Mouse (Mus musculus) hindbrain, embryonic 15.5 days (tissue): Measurements from ENCODE around the gene Oas1h. TPM values are rescaled to one million over a fixed set of nuclear protein-coding genes. Genes with fewer than 3 reads are reported as not detected.
"Not testable (repeated sequence)": the region's sequence is repeated elsewhere in the genome, so short reads cannot be mapped to it uniquely, and the experiment has no call there.

Source experiments
- ATAC-seq: fragments of 200-750 bp; cut with Nextera tagmentation; 2 replicates; pipeline ENCODE4 v1.8.0; 2017; ENCODE audit warnings: low read depth, moderate number of reproducible peaks, moderate TSS enrichment; ENCODE audit not compliant: low FRiP score
- H3K27ac ChIP-seq: fragments of 300-500 bp; sonication (generic); replicated peaks from 2 replicates; pipeline ENCODE4 v1.5.1; 2015; ENCODE audit warnings: mild to moderate bottlenecking, inconsistent platforms
- H3K27me3 ChIP-seq: fragments of 300-500 bp; sonication (generic); 2 replicates; pipeline ENCODE4 v1.6.1; 2015; ENCODE audit warnings: control low read depth, inconsistent platforms
- H3K36me3 ChIP-seq: fragments of 300-500 bp; sonication (generic); 2 replicates; pipeline ENCODE4 v1.6.1; 2015; ENCODE audit warnings: control low read depth, inconsistent platforms
- H3K4me1 ChIP-seq: fragments of 300-500 bp; sonication (generic); replicated peaks from 2 replicates; pipeline ENCODE4 v1.6.1; 2015; ENCODE audit warnings: control low read depth, inconsistent platforms
- H3K4me2 ChIP-seq: fragments of 300-500 bp; sonication (generic); 2 replicates; pipeline ENCODE4 v1.6.1; 2015; ENCODE audit warnings: moderate library complexity, mild to moderate bottlenecking, inconsistent platforms
- H3K4me3 ChIP-seq: fragments of 300-500 bp; sonication (generic); 2 replicates; pipeline ENCODE4 v1.5.1; 2015; ENCODE audit warnings: mild to moderate bottlenecking, inconsistent platforms
- H3K9ac ChIP-seq: fragments of 300-500 bp; sonication (generic); 2 replicates; pipeline ENCODE4 v1.6.1; 2015; ENCODE audit warnings: inconsistent platforms
- H3K9me3 ChIP-seq: fragments of 300-500 bp; sonication (generic); 2 replicates; pipeline ENCODE4 v1.6.1; 2016; ENCODE audit warnings: control low read depth, inconsistent platforms
- WGBS: fragments of 180-500 bp; shearing (Covaris S2); methylation state at CpG from one replicate; pipeline ENCODE4 v1.1.7; 2015; 5-methylcytosine and 5-hydroxymethylcytosine counted together
- microRNA-seq: library from miRNA; unstranded; fragments of <30 nt; microRNA quantifications from one replicate; pipeline ENCODE4, GENCODE M21; 2016
- polyA plus RNA-seq: library from polyadenylated mRNA; unstranded; fragments of >200 nt; fragmentation: Nextera tagmentation; extraction: Ambion mirVana; gene quantifications from 2 replicates; pipeline ENCODE4 v1.2.1, GENCODE M21; 2015

Oas1h gene
- polyA plus RNA-seq, 1 experiment from 2014 or later: not detected

DNA sequence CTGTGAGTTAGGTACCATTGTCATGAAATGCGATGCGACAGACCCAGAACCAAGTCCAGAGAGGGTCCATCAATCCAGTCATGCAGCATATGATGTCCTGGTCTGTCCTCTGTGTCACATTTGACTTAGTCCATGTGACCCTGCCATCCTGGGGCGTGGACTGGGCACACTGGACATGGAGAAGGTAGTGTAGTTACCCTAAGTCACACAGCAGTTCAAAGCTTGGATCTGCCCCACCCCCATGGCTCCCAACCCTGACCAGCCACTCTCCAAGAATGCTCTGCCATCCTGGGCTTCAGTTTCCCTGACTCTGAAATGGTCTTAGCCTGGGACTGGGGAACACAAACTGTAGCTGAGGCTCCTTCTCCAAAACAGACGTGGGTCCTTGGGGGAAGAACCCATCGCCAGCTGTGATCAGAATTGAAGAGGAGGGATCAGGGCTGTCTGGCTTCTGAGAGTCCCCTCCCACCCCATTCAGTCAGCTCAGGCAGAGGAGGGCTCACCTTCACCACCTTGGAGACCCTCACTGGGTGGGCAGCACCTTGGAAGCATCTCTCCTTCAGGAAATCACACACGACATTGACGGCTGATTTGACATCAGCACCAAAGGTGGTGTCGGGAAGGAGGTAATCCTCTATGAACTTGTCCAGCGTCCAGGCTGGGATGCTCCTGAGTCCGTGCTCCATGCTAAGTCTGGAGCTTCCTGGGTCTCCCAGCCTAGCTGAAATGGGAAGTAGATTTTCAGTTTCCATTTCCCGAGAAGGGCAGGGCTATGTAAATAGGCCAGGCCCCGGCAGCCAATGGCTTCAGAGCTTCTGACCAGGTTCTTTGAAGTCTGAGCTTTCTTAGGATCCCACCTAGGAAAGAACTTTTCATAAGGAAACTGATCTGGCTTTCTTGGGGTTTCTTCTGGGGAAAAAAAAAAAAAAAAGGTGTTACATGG lies 45.8 kb downstream of the Oas1h start, which contains the start of gene Oas1a:
Gene Oas1a, minus strand, starts transcription at position 731 of the 943 bp plus-strand sequence.
- not testable (repeated sequence) for H3K27me3 ChIP-seq, H3K4me1 ChIP-seq, H3K4me2 ChIP-seq, H3K9me3 ChIP-seq, H3K4me3 ChIP-seq, ATAC-seq, H3K36me3 ChIP-seq, H3K9ac ChIP-seq, H3K27ac ChIP-seq
- 47% methylated on average over 8 of the region's 12 CpGs for WGBS

DNA sequence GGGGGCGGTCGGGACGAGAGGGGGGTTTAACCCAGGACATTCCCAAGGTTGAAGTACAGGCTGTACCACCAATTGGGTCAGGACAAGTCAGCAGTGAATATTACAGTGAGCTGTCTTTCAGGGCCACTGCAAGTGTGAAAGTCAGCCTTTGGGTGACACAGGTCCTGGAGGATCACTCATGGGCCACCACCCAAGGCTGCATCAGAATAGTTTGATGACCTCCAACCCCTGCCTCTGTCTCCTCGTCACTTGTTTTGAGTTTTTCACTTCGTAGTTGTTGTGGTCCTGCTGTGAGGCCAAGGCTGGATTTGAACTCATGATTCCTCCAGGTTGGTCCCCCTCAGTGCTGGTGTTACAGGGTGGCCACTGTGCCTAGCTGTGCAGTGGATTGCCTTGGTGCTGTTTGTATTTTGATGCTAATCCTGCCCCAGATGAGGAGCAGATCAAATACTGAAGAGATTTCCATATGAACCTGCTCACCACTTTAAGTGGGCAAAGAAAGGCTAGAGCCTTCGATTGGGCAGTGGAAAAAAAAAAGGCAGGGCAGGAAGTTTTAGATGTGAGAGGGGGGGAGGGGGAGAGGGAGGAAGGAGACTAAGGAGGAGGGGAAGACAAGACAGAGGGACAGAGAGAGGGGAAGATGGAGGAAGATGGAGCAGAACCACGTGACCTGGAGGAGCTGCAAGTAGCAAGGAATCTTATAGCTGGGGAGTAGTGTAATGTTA lies 47.1 kb downstream of the Oas1h start:
- H3K27ac ChIP-seq: no peak overlapping the region
- ATAC-seq: no peak
- no peak overlapping the region for H3K4me3 ChIP-seq
- H3K27me3 ChIP-seq: no peaks in the 10 kb centered on the region
- H3K9me3 ChIP-seq: no peaks in the 10 kb centered on the region
- no peak overlapping the region for H3K9ac ChIP-seq
- no peaks in the 10 kb centered on the region for H3K4me1 ChIP-seq
- no peak overlapping the region for H3K4me2 ChIP-seq
- WGBS: 56% methylated on average over 7 of the region's 7 CpGs
- H3K36me3 ChIP-seq: no peaks in the 10 kb centered on the region

DNA sequence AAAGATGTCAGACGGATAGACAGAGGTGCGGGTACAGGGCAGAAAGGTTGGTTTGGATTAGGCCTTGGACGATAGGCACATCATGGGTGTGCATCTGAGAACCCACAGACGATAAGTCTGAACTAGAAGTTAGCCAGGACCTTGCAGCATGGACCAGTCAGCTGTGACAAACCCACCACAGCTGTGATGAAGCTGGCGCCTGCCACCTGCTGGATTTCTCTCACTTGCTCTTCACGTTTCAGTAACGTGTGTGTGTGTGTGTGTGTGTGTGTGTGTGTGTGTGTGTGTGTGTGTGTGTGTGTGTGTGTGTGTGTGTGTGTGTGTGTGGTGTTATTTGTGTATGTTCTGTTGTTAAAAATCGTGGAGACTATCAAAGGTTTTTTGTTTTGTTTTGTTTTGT lies 53.0 kb downstream of the Oas1h start, which contains the start of gene Oas1d:
Gene Oas1d, plus strand, starts transcription at position 333 of the 400 bp plus-strand sequence.
- not testable (repeated sequence) for H3K9me3 ChIP-seq, H3K9ac ChIP-seq, ATAC-seq, H3K4me3 ChIP-seq, H3K36me3 ChIP-seq, H3K4me1 ChIP-seq, H3K27ac ChIP-seq, H3K27me3 ChIP-seq, H3K4me2 ChIP-seq
- 55% methylated on average over 8 of the region's 8 CpGs for WGBS

DNA sequence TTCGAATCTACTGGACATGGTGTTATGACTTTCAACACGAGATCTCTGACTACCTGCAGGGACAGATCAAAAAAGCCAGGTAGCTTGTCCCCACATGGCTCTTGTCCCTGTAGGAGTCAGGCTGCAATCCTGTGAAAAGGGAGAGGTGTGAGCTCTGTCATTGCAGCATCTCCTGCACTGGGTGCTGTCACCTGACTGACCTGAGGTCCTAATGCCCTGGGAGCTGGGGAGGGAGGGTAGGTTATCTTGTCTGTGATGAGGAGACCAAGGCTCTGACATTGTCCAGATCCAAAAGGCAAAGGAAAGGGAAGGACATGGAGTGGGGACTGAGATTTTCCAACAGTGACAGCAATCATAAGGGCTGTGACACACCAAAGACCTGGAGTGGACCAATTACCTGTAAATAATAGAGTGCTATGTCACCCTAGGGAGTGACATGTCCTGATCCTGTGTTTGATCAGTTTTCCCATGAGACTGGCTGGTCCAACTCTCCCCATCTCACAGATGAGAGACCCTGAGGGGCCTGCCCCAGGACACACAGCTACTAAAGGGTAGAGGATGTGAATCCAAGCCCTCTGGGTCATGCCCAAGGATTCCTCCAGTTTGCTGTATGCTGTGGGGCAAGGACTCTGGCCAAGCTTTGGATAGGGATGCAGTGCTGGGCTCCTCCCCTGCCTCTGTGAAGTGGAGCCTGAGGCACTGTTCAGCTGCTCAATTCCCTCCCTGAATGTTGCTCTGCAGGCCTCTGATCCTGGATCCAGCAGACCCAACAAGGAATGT lies 58.1 kb downstream of the Oas1h start:
- 77% methylated on average over 2 of the region's 2 CpGs for WGBS
- not testable (repeated sequence) for H3K36me3 ChIP-seq, H3K4me1 ChIP-seq, H3K27me3 ChIP-seq, H3K27ac ChIP-seq, H3K9me3 ChIP-seq, H3K9ac ChIP-seq, H3K4me3 ChIP-seq, ATAC-seq, H3K4me2 ChIP-seq

DNA sequence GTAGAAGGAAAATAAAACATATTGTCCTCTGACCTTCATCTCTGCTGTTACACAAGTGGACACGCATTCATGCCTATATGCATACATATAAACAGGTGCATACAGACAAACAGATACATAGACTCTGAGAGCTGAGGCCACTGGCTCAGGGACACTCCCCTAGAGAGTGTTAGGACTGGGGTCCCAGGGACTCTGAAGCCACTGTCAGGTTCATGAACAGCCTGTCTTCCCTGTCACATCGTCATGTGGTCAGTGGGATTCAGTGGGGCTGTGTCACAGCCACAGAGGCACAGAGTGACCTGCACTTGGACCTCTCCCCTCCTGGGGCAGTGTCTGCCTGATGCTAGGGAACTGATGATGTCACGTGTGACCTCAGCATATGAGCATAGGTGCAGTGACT lies 59.1 kb downstream of the Oas1h start:
- H3K36me3 ChIP-seq: no peaks in the 10 kb centered on the region
- 76% methylated on average over 3 of the region's 3 CpGs for WGBS
- H3K27ac ChIP-seq: no peak overlapping the region
- H3K4me1 ChIP-seq: no peaks in the 10 kb centered on the region
- no peaks in the 10 kb centered on the region for H3K27me3 ChIP-seq
- no peak overlapping the region for H3K4me2 ChIP-seq
- no peaks in the 10 kb centered on the region for H3K9me3 ChIP-seq
- H3K9ac ChIP-seq: no peak overlapping the region
- no peak overlapping the region for H3K4me3 ChIP-seq
- ATAC-seq: no peak

Small RNAs within 50 kb of the gene (microRNA-seq; reads per million reads assigned to microRNA genes)
- gene Gm22907: not detected

Other genes starting within 250 kb of the Oas1h start
- 28.7 and 31.1 TPM in 2 replicates for gene Rita1, start 248.8 kb upstream of the Oas1h start, polyA plus RNA-seq
- 37.9 and 41.3 TPM in 2 replicates for gene Ddx54, start 248.7 kb upstream of the Oas1h start, polyA plus RNA-seq
- gene Cfap73, start 227.2 kb upstream of the Oas1h start, polyA plus RNA-seq: 0.71 and 0.83 TPM in 2 replicates
- gene Rasal1, start 212.6 kb upstream of the Oas1h start, polyA plus RNA-seq: 0.78 and 0.92 TPM in 2 replicates
- 56.2 and 69.9 TPM in 2 replicates for gene Dtx1, start 149.5 kb upstream of the Oas1h start, polyA plus RNA-seq
- gene Oas2, start 111.6 kb upstream of the Oas1h start, polyA plus RNA-seq: 0.27 and 0.84 TPM in 2 replicates
- gene Oas3, start 83.8 kb upstream of the Oas1h start, polyA plus RNA-seq: 1.1 TPM in 2 replicates
- gene Oas1e, start 65.9 kb upstream of the Oas1h start, polyA plus RNA-seq: 0.39 and 0.72 TPM in 2 replicates
- gene Oas1c, start 48.9 kb upstream of the Oas1h start, polyA plus RNA-seq: 0.32 and 0.46 TPM in 2 replicates
- gene Oas1f, start 14.1 kb upstream of the Oas1h start, polyA plus RNA-seq: not detected in 2 replicates
- 0.13 and 0.79 TPM in 2 replicates for gene Oas1g, start 26.2 kb downstream of the Oas1h start, polyA plus RNA-seq
- gene Oas1a, start 46.1 kb downstream of the Oas1h start, polyA plus RNA-seq: 1.3 and 2.4 TPM in 2 replicates
- 0.14 TPM in 1 of 2 replicates, not detected in the other for gene Oas1d, start 53.1 kb downstream of the Oas1h start, polyA plus RNA-seq
- gene Rph3a, start 148.7 kb downstream of the Oas1h start, polyA plus RNA-seq: 30.9 and 31.9 TPM in 2 replicates